Mouse (Mus musculus) 3T3-L1 (cell line): ENCODE measurements around the gene Jund.

Experiments
- DNase-seq: peaks from one replicate; pipeline ENCODE4 v3.0.0-alpha.2; 2015; ENCODE audit warnings: low read depth, low spot score

Gene Jund

DNA sequence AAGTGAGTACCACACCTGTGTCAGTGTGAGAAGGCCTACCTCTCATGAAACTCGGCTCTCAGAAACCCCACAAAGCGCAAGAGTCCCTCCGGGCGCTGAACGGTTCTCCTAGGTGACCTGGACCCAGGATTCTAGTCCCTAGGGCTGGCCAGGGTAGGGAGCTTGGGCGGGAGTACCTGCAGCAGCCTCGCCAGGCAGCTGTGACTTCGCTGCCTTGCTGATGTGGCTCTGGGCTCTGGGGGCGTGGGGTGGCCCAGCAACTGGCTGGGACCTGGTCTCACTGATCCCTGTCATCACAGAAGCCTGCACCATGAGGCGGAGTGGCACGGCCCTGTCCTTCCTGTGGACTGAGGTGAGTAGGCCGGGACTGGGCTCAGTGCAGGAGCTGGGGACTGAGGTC, 25.5 kb downstream of the Jund start:
- DNase-seq: no peak

DNA sequence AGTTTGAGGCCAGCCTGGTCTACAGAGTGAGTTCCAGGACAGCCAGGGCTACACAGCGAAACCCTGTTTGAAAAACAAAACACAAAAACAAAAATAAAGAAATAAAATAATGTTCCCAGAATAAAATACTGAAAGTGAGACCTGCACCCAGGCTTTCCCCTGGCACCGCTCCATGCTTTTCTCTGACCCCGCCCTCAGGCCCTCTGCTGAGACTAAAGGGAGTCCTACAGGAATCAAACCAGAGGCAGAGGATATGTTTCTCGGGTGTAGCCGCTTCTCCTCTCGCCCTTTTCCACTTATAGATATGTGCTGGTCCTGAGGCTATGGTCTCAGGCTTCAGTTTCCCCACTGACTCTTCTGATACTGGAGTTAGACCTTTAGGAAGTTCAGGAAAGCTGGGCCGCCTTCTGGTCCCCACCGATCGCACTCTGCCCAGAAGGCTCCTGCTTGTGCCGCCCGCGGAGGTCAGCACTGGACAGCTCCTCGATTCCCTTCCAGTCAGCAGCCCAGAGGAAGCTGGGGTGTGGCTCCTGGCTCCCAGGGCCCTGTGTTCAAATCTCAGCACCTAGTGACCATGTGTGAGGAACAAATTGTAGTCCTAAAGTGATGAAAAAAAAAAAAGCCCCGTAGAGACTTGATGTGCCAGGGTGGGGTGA, 27.2 kb downstream of the Jund start:
- DNase-seq: peak; percentile 35

DNA sequence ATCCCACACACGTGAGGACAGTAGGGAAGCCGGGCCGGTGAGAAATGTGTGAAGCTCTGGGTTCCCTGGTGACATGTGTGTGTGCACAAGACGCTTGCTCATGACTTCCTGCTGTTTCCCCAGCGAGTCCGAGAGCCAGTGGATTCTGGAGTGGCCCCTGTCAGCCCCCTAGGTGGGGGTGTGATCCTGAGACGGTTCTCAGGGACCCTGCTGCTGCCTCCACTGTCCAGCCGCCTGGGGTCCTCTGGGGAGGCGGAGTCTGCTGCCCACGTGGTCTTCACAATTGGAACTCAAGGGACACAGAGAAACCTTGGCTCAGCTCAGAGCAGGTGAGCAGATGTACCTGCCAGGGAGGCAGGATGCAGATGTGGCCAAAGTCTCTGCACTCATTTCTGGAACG, 28.0 kb downstream of the Jund start:
- no peak for DNase-seq

DNA sequence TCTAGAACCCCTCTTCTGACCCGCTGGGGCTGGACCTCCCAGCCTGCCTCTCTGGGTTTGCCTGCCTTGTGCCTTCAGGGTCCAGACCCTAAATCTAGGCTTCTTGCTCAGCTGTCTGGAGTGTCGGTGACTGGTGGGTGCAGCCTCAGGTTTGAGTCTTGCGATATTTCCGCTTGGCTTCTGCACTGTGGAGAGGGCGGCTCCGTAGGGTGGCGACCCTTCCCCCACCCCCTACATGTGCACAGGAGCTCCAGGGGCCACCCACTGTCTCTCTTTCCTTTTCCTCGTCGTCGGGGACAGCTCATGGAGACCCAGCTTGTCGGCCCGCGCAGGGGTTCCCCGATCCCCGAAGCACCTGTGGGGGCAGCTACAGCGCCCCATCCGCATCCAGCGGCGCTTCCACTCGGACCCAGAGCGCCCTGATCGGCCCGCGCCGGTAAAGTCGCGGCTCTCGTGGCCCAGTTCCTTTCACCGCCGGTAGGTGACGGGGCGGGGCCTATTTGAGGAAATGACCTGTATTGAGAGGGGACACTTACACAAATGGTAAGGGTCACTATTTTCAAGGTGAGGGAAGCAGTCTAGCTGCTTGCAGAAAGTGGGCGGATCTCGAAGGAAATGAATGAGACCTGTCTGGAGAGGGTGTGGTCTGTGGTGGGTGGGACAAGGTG, 31.2 kb downstream of the Jund start:
- DNase-seq: no peak

DNA sequence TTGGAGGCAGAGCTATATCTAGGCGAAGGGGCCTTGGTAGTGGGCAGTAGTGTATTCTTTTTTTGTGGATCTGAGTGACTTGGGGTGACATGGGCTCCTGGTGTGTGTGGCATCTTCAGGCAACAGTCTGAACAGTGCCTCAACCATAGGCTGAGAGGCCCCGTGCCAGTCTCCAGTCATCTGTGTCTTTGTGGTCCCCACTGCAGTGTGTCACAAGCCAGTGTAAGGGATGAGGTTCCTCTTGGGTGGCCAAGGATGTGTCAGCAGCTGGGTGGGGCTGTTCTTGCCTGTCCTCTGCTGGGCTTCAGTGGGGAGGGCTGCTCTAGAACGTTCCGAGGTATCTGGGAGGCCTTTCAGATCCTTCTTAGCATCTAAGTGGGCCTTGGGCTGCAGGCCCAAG, 32.2 kb downstream of the Jund start:
- no peak for DNase-seq

DNA sequence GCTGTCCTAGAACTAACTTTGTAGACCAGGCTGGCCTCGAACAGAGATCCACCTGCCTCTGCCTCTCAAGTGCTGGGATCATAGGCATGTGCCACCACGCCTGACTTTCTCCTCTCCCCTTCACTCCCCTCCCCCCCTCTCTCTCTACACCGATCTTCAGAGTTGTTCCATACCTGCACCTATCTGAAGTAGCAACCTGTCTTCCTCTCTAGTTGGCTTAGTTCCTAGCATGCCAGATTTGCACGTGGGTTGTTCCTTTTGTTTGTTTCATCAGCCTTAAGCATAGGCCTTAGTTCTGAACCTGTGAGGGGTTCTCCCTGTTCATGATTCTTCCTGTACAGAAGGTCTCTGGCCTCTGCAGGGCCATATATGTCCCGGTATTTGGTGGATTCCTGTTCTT, 39.0 kb downstream of the Jund start:
- no peak for DNase-seq

DNA sequence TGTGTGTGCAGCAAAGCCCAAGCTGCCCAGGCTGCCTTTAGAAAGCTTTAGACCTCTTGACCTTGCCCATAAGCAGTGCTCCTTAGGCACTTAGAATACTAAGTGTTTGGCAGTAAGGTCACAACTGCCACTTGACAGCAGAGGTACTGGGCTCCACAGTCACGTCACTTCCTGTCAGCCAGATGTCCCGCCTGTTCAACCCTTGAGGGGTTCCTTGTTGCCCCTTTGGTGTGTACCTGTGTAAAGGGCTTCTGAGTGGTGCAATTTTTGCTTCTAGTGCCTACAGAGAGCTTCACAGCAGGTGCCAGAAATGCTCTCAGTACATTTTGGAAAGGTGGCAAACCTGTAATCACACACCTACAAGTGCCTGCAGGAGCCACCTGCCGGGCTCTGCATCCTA, 39.5 kb downstream of the Jund start:
- DNase-seq: no peak

DNA sequence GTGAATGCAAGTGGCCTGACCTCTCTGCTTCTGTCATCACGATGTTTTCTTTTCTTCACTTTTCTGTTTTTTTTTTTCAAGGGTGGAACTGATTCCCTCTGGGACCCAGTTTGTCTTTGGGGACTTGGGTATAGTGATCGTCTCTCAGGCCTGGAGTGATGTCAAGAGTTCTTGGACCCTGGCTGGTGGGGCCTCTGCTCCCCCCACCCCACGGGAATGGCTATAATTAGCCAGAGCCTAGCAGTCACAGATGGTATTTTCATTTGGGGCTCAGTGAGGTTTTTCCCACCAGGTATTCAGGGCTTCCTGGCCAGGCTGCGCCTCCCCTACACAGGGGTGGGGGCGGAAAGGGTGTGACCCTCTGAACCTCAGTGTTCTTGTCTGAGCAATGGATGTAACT, 42.9 kb downstream of the Jund start:
- DNase-seq: no peak

DNA sequence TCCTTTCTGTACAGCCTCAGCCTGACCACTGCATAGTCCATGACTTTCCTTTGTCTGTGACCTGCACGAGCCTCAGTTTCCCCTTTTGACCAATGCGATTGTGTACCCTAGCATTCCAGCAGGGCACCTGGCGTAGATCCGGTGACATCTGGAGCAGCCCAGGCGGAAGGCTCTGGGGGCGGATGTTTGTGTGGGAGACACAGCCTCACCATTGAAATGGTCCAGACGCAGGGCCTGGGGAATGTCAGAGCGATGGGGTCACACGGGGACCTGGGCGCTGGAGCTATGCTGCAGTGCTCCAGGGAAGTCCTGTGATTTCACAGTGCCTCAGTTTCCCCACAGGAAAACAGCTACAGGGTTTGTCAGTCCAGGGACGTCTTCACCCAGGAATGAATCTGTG, 43.4 kb downstream of the Jund start:
- DNase-seq: no peak

DNA sequence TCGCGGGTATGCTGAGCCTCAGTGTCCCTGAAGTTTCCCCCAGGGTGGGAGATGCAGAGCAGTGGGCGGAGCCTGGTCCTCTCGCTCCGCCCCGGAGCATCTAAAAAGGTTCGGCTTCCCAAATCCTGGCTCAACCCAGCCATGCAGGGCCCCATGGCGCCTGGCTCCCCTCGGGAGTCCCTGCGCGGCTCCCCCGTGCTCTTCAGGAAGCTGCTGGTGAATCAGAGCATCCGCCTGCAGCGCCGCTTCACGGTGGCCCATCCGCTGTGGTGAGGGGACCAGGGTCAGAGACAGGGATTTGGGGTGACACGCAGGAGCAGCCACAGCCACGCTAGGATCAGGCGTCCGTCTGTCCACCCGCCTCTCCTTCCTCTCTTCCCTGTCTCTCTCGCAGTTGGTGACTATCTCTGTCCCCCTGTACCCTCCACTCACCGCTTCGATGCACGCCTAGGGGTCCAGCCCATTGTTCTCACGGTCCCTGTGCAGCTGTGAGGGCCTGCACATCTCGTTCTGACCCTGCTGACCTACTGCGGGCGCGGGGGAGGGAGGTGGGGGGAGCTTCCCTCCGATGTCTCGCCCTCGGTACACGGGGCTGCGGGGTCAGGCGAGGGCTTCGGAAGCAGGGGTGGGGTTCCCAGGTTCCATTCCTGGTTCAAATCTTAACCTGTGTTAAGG, 44.4 kb downstream of the Jund start:
- DNase-seq: no peak

DNA sequence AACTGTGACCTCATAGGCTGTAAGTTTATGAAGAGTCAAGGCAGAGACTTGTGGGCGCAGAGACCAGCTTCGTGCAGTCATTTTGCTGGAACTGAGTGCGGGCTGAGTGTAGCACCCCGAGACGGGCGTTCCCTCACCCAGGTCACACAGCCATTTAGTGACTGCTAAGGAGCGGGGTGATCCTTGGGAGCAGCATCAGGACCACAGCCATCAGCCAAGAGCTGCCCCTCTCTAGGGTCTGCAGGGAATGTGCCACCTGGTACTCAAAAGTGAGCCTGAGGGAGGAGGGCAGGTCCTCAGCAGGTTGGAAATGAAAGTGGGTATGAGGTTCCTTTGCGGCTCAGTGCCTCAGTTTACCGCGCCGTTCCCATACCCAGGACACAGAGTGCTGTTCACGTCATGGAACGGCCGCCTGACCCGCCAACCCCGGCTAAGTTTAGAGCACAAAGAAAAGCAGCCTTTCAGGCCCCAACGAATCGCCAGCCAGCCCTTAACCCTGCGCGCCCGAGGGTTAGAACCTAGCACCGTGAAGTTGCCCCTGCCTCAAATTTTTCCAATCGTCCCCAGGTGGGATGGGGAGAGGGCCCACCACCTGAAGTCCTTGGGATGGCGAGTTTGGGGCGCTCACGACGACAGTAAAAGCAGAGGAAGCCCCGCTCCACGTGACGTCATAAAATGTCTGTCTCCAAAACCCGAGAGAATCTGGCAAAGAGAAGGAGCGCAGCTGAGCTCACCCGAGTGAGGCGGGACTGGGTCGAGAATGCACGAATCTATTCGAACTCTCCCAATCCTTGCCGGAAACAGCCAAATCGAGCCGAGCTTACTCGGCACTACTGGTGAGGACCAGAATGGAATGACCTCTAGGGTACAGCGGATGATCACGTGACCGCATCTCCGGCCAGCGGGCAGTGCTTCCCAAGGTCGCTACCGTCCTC, 45.2 kb downstream of the Jund start:
- no peak for DNase-seq

DNA sequence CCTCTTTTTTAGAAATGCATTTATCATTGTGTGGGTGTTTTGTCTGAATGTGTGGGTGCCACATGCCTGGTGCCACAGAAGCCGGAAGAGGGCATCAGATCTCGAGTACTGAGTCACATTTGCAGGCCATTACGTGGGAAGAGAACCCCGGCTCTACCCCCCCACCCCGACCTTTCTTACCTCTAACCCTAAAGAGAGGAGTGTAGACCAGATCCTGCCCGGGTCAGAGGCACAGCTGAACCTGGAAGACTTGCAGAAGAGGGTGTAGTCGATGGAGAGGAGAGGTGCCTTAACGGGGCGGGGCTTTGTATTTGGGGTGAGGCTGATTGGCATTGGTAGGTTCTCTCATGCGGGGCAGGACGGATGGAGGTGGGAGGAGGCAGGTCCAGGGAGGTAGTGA, 46.1 kb downstream of the Jund start:
- no peak for DNase-seq

DNA sequence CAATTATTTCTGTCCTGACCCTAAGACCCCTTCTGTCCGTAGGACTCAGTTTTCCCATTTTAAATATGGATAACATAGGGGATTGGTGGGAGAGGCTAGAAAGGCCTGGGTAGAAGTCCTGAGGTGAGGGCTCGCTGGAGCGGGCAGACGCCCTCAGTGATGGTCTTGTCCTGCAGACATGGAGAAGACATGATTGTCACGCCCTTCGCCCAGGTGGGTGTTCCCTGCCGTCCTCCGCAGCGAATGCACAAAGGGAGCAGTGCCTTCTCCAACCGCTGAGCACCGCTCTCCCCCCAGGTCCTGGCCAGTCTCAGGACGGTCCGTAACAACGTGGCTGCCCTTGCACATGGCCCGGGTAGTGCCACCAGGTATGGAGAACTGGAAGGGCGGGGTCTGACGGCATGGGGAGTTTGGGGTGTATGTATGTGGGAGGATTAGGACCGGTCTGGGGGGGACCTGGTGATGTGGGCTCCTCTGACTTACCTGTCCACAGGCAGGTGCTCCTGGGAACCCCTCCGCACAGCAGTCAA, 47.0 kb downstream of the Jund start:
- DNase-seq: no peak

DNA sequence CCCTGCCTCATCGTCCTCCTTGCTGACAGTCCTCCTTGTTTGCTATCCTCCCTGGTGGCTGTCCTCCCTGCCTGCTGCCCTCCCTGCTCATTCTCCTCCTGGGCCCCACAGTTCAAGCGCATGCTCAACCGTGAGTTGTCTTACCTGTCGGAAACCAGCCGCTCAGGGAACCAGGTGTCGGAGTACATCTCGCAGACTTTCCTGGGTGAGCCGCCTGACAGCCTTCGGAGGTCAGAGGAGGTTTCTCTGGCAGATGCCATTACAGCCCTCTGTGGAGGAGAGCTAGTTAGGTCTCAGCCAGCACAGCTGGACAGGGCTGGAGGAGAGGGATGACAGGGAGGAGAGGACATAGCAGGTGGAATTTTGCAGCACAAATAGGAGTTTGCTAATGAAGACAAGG, 47.9 kb downstream of the Jund start:
- no peak for DNase-seq

DNA sequence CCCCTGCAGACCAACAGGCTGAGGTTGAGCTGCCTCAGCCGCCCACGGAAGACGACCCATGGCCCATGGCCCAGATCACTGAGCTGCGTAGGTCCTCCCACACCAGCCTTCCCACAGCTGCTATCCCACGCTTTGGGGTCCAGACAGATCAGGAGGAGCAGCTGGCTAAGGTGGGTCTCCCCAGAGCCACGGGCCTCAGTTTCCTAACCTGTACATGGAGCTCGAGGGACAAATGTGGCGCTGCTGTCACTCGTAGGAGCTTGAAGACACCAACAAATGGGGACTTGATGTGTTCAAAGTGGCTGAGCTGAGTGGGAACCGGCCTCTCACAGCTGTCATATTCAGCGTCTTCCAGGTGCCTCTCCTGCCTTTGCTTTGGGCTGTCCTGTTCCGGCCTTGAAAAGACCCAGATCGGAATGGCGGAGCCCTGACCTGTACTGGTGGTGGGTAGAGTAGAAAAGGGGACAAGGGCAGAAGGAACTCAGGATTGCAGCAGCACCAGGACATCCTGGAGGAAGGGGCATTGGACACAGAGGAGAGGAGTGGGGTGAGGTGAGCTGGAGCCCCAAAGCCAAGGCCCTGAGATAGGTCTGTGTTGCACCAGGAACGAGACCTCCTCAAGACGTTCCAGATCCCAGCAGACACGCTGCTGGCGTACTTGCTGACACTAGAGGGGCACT, 48.6 kb downstream of the Jund start:
- DNase-seq: no peak

DNA sequence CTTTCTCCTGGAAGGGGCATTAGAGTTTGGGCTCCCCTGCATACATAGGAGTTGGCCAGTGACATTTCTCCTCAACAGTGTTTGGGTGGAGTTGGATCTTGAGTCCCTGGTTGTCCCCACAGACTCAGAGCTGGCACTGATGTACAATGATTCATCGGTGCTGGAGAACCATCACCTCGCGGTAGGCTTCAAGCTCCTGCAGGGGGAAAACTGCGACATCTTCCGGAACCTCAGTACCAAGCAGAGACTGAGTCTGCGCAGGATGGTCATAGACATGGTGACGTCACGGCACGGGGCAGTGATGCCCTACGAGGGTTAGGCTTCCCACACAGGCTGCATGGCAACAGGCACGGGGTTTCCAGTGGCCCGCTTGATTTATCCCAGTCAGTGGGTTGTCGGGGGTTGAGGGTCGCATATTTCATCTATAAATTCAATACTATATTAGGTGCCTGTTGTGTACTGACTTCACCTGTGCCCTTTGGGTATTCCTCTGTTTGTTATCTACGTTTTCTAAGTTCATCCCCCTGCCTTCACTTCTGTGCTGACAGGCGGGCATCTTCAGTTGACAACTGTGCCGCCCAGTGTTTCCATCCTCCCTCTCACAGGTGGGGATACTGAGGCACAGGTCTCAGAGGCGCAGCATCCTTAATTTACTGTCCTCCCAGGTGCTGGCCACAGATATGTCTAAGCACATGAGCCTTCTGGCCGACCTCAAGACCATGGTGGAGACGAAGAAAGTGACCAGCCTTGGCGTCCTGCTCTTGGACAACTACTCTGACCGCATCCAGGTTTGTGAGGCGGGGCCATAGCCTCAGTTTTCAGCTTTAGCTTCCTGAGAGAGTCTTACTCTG, 49.7 kb downstream of the Jund start:
- no peak for DNase-seq

DNA sequence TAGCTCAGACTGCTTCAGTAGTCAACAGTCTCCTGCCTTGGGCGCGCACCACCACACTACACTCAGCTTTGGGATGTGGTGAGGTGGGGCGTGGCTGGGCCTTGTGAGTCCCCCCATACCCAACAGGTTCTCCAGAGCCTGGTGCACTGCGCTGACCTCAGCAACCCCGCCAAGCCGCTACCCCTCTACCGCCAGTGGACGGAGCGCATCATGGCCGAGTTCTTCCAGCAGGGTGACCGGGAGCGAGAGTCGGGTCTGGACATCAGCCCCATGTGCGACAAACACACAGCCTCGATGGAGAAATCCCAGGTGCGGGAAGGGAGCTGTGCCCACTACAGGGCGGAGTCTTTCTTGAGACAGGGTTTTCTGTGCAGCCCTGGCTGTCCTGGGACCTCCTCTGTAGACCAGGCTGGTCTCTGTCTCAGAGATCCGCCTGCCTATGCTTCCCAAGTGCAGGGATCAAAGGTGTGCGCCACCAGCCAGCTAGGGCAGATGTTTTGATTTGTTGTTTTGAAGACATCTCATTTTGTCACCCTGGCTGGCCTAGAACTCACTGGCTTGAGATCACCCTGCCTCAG, 50.4 kb downstream of the Jund start:
- DNase-seq: no peak
